Mouse (Mus musculus) cerebellum, adult 2 months (tissue): ENCODE measurements around the gene Rasd1. TPM values are rescaled to one million over a fixed set of nuclear protein-coding genes. Genes with fewer than 3 reads are reported as not detected.

Source experiments
- DNase-seq, 2 experiments: peaks; one replicate each; pipeline ENCODE4 v3.0.0; 2021
- H3K27ac ChIP-seq: fragments of 200-500 bp; 2 replicates; pipeline ENCODE4 v1.5.1; 2012; ENCODE audit warnings: low read length, control low read depth, inconsistent platforms; ENCODE audit not compliant: insufficient read depth
- H3K27me3 ChIP-seq: fragments of 200-500 bp; 2 replicates; pipeline ENCODE4 v1.6.1; 2012; ENCODE audit warnings: inconsistent platforms, mild to moderate bottlenecking, low read length, moderate library complexity; ENCODE audit not compliant: control insufficient read depth, insufficient read depth
- H3K4me1 ChIP-seq: fragments of 200-500 bp; 2 replicates; pipeline ENCODE4 v1.6.1; 2011; ENCODE audit warnings: low read length; ENCODE audit not compliant: control insufficient read depth, insufficient read depth
- H3K4me3 ChIP-seq: fragments of 200-500 bp; replicated peaks from 2 replicates; pipeline ENCODE3; 2011; ENCODE audit warnings: mild to moderate bottlenecking, low read depth, low read length, control low read depth; ENCODE audit not compliant: insufficient read depth
- CTCF ChIP-seq: fragments of 200-500 bp; IDR thresholded peaks from 2 replicates; pipeline ENCODE4 v1.5.1; 2011; ENCODE audit warnings: low read depth, mild to moderate bottlenecking, control low read depth, low read length, moderate library complexity, borderline replicate concordance; ENCODE audit not compliant: insufficient read depth
- POLR2A ChIP-seq: fragments of 200-500 bp; IDR thresholded peaks from 2 replicates; pipeline ENCODE4 v1.6.1; 2011; ENCODE audit warnings: low read length, control low read depth, borderline replicate concordance; ENCODE audit not compliant: insufficient read depth
- WGBS: fragments of 180-500 bp; shearing (Covaris S2); methylation state at CpG from one replicate; pipeline ENCODE4 v1.1.7; 2018; 5-methylcytosine and 5-hydroxymethylcytosine counted together
- polyA plus RNA-seq: library from polyadenylated mRNA; depleted of rRNA; stranded (reverse); fragments of >200 nt; gene quantifications from 2 replicates; pipeline ENCODE4 v1.2.3, GENCODE M21; 2012; rRNA removed

The Rasd1 gene
- polyA plus RNA-seq = 5.1 and 5.2 TPM in 2 replicates

DNA sequence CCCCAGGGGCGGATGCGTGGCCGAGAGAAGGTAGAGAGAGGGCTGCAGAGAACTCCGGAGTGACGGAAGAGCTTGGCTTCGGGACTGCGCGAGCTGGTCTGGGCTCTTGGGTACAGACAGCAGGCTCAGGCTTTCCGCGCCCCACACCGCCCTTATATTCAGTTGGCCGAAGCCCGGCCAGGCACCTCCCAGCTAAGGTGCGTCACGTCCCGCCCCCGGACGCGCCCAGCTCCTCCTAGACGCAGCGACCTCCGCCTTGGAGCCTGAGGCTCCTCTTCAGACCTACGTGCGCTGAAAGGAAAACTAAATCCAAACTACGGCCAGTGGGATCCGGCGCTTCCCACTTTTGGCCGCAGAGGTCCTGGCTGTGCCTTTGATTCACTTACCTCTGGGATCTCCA, at the start of gene Rasd1:
Rasd1 (minus strand) TSS at position 127 of the 400 bp plus-strand sequence.
- Histone ChIP-seq H3K27me3 (no peaks in the 10 kb centered on the region), H3K4me1 (no peaks in the 10 kb centered on the region), H3K4me3 (peak within 1 kb of the TSS; percentile 63), H3K27ac (peak within 1 kb of the TSS; percentile 55)
- TF ChIP-seq POLR2A = no peak; the same call in none of the 2 replicates
- TF ChIP-seq CTCF = no peak
- under 1% methylated on average over 28 of the region's 28 CpGs for WGBS
- DNase-seq = peak; percentile 88 to 90

DNA sequence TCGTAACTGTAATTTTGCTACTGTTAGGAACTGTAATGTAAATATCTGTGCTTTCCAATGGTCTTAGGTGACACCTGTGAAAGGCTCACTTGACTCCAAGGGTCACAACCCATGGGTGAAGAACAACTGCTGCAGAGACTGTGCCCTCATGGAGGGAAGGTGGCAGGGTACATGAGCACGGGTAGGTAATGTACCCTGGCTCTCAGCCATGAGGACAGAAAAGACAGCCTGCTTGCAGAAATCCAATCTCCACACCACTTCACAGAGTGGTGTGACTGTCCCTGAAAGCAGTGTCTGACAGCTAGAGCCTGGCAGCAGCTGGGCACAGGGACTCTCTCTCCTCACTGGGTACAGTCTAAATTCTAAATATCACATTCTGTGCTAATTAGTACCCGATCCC, 46.8 kb upstream of the Rasd1 start:
- Histone ChIP-seq H3K27me3 (no peaks in the 10 kb centered on the region), H3K4me1 (no peaks in the 10 kb centered on the region), H3K4me3 (no peak overlapping the region), H3K27ac (no peak overlapping the region)
- no peak for DNase-seq
- 64% methylated on average over 3 of the region's 3 CpGs for WGBS
- TF ChIP-seq CTCF (no peak), POLR2A (no peak)

DNA sequence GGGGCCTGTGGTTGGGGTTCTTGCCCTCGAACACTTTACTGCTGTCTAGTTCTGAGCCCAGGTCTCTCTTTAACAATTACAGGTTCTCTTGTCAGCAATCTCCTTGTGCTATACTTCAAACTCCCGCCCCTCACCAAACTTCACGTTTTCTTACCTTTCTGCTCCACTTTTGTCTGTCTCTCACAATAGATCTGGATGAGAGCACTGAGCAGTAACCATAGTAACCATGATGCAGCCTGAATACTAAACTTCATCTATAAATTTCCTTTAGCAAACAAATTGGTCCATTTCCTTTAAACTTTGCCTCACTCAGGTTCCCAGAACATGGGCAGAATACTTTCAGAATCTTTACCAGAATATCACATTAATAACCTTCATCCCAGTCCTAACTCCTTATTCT, 44.7 kb upstream of the Rasd1 start:
- Histone ChIP-seq H3K4me3 (no peak overlapping the region), H3K27me3 (no peaks in the 10 kb centered on the region), H3K27ac (no peak overlapping the region), H3K4me1 (no peaks in the 10 kb centered on the region)
- no peak for DNase-seq
- WGBS = 86% methylated on average over 3 of the region's 3 CpGs
- TF ChIP-seq POLR2A = no peak
- no peak for TF ChIP-seq CTCF

DNA sequence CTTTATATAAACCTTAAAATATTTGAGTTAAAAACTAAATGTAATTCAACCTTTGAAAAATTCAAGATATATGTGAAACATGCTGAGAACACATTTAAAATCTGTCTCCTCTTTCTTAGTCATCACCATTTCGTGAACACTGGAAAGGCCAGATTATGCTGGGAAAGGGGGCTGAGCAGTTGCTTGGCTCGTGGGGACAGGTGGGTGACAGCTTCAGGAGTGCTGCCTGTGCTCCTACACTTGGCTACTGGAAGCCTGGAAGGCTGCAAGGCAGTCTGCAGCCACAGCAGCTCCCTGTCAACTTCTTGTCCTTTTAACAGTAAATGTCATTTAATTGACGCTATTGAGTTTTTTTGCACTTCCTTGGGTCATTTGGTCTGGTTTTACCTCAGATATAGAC, 41.1 kb upstream of the Rasd1 start:
- 67% methylated on average over 3 of the region's 3 CpGs for WGBS
- Histone ChIP-seq H3K4me3 (no peak overlapping the region), H3K27ac (no peak overlapping the region), H3K27me3 (no peaks in the 10 kb centered on the region), H3K4me1 (no peaks in the 10 kb centered on the region)
- no peak for DNase-seq
- TF ChIP-seq POLR2A = no peak
- TF ChIP-seq CTCF = no peak

DNA sequence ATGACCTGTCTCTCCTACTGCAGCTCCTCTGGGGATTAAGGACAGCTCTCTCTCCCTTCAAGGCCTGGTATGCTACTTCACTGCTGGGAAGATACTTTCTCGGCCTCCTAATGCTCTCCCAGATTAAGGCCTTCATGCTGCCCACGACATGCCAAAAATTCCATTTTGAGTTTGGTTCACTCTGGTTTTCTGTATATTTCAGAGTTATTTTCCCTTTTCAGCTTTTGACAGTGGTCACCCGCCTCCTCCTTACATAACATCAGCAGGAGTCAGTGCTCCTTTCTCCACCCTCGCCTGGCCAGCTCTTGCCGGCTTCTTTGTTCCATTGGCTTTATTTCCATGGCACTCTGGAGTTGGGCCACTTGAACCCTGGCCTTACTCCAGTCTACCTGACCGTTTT, 40.0 kb upstream of the Rasd1 start:
- H3K27me3 ChIP-seq = no peaks in the 10 kb centered on the region
- 48% methylated on average over 6 of the region's 6 CpGs for WGBS
- no peak overlapping the region for H3K27ac ChIP-seq
- TF ChIP-seq POLR2A (no peak), CTCF (no peak)
- no peaks in the 10 kb centered on the region for H3K4me1 ChIP-seq
- no peak for DNase-seq
- no peak overlapping the region for H3K4me3 ChIP-seq

DNA sequence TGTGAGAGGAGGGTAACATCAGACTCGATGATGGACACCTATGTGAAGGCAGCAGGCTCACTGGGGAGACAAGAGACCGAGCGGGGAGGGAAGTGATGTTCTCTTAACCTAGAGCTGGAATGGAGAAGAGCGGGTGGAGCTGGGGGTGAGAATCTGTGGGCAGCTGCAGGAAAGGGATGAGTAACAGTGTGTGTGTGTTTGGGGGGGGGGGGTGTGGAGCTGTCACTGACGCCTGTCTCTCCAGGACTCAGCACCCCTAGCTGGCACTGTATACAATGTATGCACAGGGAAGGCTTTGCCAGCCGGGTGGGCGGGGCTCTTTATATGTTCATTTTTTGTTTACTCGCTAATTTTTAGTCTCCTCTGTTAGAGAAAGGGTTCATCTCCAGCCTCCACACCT, 39.1 kb upstream of the Rasd1 start:
- H3K4me3 ChIP-seq = no peak overlapping the region
- no peaks in the 10 kb centered on the region for H3K27me3 ChIP-seq
- no peak for DNase-seq
- no peak overlapping the region for H3K27ac ChIP-seq
- WGBS = 81% methylated on average over 8 of the region's 8 CpGs
- TF ChIP-seq POLR2A (no peak), CTCF (no peak)
- no peaks in the 10 kb centered on the region for H3K4me1 ChIP-seq

DNA sequence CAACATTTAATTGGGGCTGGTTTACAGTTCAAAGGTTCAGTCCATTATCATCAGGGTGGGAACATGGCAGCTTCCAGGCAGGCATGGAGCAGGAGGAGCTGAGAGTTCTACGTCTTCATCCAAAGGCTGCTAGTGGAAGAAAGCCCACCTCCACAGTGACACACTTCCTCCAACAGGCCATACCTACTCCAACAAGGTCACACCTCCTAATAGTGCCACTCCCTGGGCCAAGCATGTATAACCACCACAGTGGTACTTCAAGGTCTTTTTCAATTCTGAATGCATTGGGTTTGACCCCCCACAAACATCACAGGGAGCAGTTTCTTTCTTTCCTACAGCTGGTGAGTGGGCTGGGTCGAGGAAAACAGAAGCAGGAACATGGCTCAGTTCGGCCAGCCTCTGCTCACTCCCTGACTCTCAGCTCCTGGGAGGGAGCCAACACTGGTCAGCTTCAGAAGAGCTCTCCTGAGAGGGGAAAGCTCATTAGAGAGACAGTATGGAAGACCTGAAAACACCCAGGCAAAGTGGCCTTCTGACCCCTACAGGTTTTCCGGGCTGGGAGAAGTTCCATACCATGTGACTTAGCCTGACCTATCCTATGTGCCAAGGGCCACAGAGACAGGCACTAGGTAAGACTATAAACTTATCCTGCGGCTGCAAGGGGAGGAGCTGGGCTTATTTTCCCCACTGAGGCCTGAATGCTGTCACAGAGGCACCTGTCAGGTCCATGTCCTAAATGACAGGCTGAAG, 36.7 kb upstream of the Rasd1 start:
- 75% methylated on average over 5 of the region's 5 CpGs for WGBS
- no peaks in the 10 kb centered on the region for H3K4me1 ChIP-seq
- DNase-seq = no peak
- no peaks in the 10 kb centered on the region for H3K27me3 ChIP-seq
- no peak overlapping the region for H3K27ac ChIP-seq
- no peak overlapping the region for H3K4me3 ChIP-seq
- TF ChIP-seq CTCF = no peak
- no peak for TF ChIP-seq POLR2A

DNA sequence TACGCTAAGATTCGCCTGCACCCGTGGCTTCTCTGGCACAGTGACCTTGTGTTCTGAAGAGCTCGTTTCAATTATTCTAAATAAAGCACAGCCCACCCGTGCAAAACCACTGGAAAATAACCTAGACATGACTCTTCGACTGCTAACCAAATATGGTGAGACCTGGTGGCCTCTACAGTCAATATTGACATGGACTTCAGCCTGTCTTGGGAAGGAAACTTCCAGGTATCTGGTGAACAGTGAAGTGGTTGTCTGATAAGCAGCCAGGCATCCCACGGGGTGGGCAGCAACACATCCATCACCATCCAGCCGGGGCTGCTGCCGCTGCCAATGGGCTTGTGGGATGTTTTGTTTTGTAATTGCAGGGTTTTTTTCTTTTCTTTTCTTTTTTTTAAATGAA, 29.6 kb upstream of the Rasd1 start:
- Histone ChIP-seq H3K27me3 (no peaks in the 10 kb centered on the region), H3K4me1 (no peaks in the 10 kb centered on the region), H3K27ac (no peak overlapping the region), H3K4me3 (no peak overlapping the region)
- TF ChIP-seq CTCF (no peak), POLR2A (no peak)
- no peak for DNase-seq
- 72% methylated on average over 9 of the region's 9 CpGs for WGBS
